Mouse (Mus musculus) adrenal gland (tissue): ENCODE results near the gene Tbc1d21.

Source experiments
- intact Hi-C: fragments of 180-260 bp; cut with DNase I; formaldehyde crosslinking; loops from one replicate; pipeline ENCODE4 v1.15.1; 2025
- long read RNA-seq, 2 experiments: library from polyadenylated mRNA; unstranded; transcript quantifications; one replicate each; pipeline ENCODE4 v2.0.0; 2020; ENCODE audit warnings: borderline replicate concordance in 1 of 2; ENCODE audit not compliant: insufficient replicate concordance in 1 of 2

Gene Tbc1d21
- long read RNA-seq, experiment 1 = 0 reads
- long read RNA-seq, experiment 2 = 0 reads

DNA sequence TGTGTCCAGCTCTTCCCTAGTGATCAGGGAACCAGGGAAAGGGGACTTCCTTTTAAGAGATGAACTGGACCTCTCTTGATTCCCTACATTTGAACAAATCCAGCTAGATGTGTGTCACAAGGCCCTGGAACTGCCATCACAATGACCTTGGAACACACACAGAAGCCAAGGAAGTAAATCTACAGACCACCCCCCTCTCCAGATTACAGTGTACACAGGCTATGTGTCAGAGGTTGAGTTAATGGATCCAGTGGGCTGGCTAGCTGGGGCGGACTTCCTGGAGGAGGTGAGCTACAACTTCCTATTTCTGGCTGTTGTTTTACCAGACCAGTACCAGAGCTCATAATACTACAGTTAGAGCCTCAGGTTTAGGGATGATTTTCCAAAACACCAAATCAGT lies at the start of gene Tbc1d21:
Tbc1d21 (minus strand) TSS at position 101 of the 400 bp plus-strand sequence.
- intact Hi-C loops = no loop called here

DNA sequence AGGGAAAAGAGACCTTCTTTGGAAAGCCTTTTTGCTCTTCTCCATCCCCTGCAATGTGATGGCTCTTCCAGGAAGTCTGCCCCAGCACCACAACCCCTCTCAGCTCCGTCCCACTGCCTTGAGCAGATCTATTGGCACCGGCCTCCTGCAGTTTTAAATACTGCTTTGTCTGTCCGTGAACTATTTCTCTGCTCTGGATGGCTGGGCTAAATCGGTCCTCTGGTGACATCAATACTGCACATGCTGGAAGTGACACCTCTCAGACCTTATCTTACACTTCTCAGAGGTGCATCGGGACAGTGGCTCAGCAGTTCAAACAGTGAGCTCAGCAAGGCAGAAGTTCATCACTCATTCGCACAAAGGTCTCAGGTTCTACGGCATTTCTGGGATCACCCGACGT lies 41.3 kb upstream of the Tbc1d21 start:
- intact Hi-C loops = no loop called here

DNA sequence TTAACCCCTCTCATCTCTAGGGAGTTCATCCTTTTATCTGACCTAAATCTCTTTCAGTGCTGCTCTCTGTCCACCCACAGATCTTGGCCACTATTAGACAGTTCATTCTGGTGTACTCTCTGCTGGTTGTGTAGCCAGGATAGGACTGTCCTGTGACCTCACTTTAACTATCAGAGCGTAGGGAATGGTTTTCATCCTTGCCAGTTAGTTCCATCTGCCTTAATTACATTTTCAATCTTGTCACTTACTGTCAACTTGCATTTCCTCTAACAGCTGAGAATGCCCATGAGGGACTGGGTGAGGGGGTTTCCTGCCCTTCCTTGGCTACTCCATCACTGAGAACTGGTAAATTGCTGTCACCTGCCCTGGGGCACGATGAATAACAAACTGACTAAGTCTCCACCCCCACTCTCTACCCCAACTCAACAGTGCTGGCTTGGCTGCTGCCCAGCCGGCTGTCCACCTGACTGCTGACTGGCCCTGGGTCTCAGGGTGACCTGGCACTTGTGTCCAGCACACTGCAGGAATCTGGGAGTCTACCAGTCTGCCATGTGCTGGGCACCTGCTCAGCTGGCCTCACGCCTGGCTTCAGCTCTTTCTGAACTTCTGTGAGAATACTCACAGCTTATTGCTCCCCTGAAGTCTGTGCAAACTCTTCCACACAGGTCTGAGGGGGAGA lies 39.9 kb upstream of the Tbc1d21 start:
- intact Hi-C loops = no loop called here

- intact Hi-C loops = no loop called here
These were observed 39.0 kb upstream of the Tbc1d21 start for GRCm38 (mm10) chr9:58409247-58409646.

- intact Hi-C loops = no loop called here
These were observed 34.2 kb upstream of the Tbc1d21 start for GRCm38 (mm10) chr9:58404412-58404811.

GRCm38 (mm10) chr9:58401371-58402082 lies 31.3 kb upstream of the Tbc1d21 start:
- intact Hi-C loops = no loop called here

- intact Hi-C loops = no loop called here
These were observed 29.4 kb upstream of the Tbc1d21 start for GRCm38 (mm10) chr9:58399609-58400008.

DNA sequence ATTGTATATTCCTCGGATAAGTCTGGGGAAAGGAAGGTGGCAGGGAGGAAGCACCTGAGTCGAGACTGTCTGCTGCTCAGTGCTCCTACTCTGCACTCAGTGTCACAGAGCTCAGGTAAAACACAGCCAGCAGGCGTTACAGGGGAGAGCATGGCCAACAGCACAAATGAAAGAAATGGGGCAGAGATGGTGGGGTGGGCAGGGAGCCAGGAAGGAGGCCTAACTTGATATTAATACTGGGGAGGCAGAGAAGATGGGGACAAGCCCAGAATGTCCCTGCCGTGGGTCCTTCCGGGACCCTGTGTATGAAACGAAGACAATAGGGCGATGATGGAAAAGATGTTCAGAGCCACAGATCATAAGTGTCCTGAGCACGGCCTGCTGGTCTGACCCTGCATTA lies 24.4 kb upstream of the Tbc1d21 start:
- intact Hi-C loops = no loop called here

DNA sequence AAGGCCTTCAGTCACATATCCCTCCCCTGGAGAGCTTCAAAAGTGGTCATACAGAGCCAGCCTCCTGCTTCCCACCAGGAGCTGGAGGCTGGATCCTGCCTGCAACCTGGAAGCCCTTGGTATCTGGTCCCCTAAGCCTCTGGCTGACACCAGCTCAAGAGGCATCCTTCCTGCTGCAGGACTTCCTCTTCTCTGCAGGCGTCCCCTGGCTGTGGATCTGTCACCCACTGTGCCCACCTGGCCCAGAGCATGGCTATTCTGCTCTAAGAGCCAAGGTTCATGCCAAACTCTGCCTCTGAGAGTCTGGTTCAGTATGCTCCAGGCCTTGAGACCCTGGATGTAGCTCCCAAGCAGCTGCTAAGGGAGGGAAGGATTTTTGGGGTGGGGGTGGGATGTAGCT lies 23.6 kb upstream of the Tbc1d21 start:
- intact Hi-C loops = no loop called here

GRCm38 (mm10) chr9:58388381-58388780 lies 18.1 kb upstream of the Tbc1d21 start:
- intact Hi-C loops = no loop called here

DNA sequence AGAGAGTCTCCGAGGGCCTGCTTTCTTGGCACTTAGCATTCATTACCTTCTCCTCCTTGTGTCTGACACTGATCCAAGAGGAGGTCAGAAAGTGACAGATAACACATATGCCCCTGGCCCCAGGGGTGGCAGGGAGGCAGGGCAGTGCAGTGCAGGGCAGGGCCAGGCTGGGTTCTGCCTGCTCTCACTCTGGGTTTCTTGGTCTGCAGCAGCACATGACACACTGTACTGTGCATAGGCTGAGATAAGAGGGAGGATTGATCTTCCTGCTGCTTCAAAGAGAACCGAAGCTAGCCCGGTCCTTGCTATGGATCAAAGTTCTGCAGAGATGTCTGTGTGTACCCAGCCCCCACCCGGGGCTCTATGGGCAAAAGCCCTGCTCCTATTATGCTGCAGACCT lies 8.6 kb upstream of the Tbc1d21 start:
- intact Hi-C loops = no loop called here

- intact Hi-C loops = no loop called here
These were observed 3.7 kb upstream of the Tbc1d21 start for GRCm38 (mm10) chr9:58373912-58374431.

GRCm38 (mm10) chr9:58371914-58372313 lies 1.7 kb upstream of the Tbc1d21 start:
- intact Hi-C loops = no loop called here

- intact Hi-C loops = loop anchor here (5.0 kb wide), 1 partner anchor 37 kb away; no protein-coding TSS in a partner anchor
These were observed 611 bp downstream of the Tbc1d21 start for GRCm38 (mm10) chr9:58369644-58370043.

- intact Hi-C loops = no loop called here
These were observed 5.9 kb downstream of the Tbc1d21 start for GRCm38 (mm10) chr9:58364325-58364724.

DNA sequence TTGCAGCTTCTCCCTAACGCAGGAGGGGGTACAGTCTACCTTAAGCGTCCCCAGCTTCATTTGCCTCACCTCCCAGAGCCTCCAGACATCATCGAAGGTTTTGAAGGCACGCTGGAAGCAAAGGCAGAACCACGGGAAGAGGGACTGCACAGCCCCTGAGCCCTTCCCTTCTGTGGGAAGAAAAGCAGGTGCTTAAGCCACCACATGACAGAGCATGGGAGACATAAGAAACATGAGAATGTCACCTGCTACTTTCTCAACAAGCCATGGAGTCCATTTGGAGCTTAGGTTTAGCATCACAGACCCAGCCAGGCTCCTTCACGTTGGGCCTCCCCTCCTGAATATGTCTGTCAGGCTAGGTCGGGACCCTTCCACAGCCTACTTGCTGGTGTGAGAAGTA lies 8.3 kb downstream of the Tbc1d21 start:
- intact Hi-C loops = no loop called here

DNA sequence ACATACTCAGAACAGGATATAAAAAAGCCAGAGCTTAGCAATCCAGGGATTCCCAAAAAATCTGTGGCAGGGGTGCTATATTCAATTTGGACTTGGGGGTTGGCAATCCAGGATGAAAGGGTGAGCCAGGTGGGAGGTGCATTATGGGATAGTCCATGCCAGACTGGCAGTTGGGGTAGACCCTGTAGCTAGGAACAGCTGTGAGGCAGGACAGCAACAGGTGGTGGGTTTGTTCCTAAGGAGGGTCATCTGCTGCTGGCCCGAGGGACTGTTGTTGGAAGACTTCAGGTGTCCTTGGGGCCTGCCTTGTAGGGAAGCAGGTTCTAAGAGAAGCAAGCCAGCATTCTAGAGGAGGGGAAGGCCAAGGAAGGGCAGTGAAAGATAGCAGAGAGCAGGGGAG lies 8.9 kb downstream of the Tbc1d21 start:
- intact Hi-C loops = no loop called here

DNA sequence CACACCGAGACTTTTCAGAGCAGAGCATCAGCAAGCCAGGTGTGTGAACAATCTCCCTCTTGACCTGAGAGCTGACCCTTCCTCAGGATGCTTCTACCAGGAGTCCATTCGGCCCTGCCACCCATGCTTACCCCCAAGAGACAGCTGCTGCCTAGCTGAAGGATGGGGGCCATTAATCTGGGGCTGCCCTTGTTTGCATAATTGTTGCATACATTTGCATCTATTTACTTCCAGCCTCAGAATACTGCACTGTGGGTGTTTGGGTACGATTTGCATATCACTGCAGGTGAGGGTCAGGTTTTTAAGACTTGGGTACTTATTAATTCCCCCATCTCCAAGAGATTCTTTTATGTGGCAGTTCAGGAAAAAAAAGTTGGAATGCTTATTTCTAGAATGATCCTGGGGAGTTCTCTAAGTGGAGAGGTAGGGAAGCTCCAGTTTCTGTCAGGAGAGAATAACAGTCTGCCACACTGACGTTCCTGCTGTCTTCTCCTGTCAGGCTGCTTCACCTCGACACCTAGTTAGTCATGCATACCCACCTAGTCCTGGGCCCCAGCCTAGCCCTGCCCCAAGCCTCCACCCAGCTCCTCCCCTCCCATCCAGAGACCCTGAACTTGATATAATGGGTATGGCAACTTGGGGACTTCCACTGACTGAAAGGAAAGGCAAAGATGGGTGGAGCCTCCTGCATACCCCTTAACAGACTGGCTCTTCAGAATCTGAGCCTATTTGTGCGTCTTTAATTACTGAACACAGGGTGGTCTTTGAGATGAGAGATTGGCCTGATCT lies 14.8 kb downstream of the Tbc1d21 start:
- intact Hi-C loops = no loop called here

- intact Hi-C loops = no loop called here
These were observed 15.6 kb downstream of the Tbc1d21 start for GRCm38 (mm10) chr9:58354701-58355100.

DNA sequence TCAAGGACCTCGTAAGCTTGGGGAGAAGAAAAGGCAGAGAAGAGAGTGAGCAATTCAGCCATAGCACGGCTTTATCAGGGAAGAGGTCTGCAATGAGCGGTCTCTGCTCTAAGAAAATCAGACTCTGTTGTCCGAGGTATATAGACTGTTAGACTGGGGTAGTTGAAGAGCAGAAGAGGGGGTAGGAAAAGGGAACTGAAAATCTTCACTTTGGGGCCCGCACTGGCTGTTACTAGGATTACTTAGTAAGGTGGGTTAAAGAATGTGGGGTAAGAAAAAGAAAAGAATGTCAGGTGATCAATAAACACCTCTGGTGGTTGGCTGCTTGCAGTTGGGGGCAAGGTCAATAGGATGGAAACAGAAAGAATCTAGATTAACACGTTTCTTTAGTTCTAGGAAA lies 17.0 kb downstream of the Tbc1d21 start:
- intact Hi-C loops = no loop called here

- intact Hi-C loops = no loop called here
These were observed 22.5 kb downstream of the Tbc1d21 start for GRCm38 (mm10) chr9:58347795-58348194.

- intact Hi-C loops = no loop called here
These were observed 23.8 kb downstream of the Tbc1d21 start for GRCm38 (mm10) chr9:58346498-58346897.
